Mouse (Mus musculus): ENCODE results near the gene Mrpl4. TPM values are rescaled to one million over a fixed set of nuclear protein-coding genes. Genes with fewer than 3 reads are reported as not detected.

Mrpl4 gene
- polyA plus RNA-seq, 1 experiment from 2014 or later, result 98.6 TPM

DNA sequence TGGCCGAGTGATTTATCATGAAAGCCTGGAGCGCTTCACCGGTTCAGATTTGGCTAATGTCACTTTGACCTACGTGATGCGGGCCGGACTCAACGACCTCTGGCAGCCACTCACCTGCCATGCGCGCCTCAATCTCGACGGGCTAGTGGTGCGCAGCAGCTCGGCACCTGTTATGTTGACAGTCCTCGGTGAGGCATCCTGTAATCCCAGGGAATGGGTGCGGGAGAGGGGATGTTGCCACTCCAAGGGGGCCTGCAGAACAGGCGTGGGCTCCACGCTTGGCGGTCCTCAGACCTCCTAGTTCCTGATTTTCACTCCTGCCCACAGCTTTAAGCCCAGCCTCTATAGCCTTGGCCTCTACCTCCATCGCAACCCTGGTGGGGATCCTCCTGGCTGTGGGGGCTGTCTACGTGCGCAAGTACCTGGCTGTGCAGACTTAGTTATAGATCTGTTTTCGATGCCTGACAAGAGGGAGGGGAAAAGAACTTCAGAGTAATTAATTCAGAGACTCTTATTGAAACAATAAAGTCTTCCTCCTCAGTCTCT, 27.6 kb downstream of the Mrpl4 start:
- WGBS, result 25% methylated on average over 22 of the region's 22 CpGs
- 0 out of 2 replicates have a peak overlapping the region, but pooled peaks have one; percentile 14 for H3K9ac ChIP-seq (replicated peaks; ENCODE audit: low read length)
- no peak overlapping the region for H3K27ac ChIP-seq (replicated peaks; ENCODE audit: low read depth, low read length)
- no peak overlapping the region for H3K4me3 ChIP-seq (replicated peaks; ENCODE audit: low read depth, low read length)
- peaks cover 25% of the 10 kb centered on the region for H3K4me1 ChIP-seq (ENCODE audit: control insufficient read depth, insufficient read depth, low read length)
- H3K27me3 ChIP-seq (ENCODE audit: control insufficient read depth, insufficient read depth, low read length), result peaks cover 78% of the 10 kb centered on the region
- no peaks in the 10 kb centered on the region for H3K36me3 ChIP-seq (ENCODE audit: control insufficient read depth, insufficient read depth, low read length)
- no peaks in the 10 kb centered on the region for H3K9me3 ChIP-seq (ENCODE audit: control insufficient read depth, low read length)
- ATAC-seq (ENCODE audit: low FRiP score, low TSS enrichment) (no peak), DNase-seq (no peak)
- peak overlapping the region; percentile 93; the same call in 1 of the 2 replicates for H3K4me2 ChIP-seq (ENCODE audit: low read length)

DNA sequence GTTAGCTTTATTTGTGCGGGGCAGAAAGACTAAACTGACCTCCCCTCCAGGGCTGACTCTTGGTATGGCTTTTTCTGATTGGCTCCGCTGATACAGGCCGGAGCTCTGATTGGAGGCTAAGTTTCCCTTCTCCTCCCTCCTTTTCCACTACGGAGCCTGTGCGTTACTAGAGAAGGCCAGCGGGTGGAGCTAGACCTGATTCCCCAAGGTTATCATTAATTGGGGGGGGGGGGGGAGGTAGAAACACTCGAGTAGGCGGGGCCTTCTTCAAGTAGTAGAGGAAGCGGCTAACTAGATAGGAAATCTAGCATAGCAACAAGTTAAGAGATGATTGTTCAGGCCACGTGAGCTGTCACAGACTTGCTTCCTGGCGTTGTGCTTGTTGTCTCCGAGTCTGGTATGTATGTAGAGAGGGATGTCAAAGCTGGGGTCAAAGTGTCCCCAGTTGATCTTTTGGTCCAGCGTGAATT, 28.3 kb downstream of the Mrpl4 start:
- peaks cover 85% of the 10 kb centered on the region for H3K27me3 ChIP-seq (ENCODE audit: control insufficient read depth, insufficient read depth, low read length)
- H3K9me3 ChIP-seq (ENCODE audit: control insufficient read depth, low read length), result no peaks in the 10 kb centered on the region
- H3K4me1 ChIP-seq (ENCODE audit: control insufficient read depth, insufficient read depth, low read length), result peaks cover 25% of the 10 kb centered on the region
- H3K4me2 ChIP-seq (ENCODE audit: low read length), result peak overlapping the region; percentile 93
- H3K36me3 ChIP-seq (ENCODE audit: control insufficient read depth, insufficient read depth, low read length), result no peaks in the 10 kb centered on the region
- H3K9ac ChIP-seq (replicated peaks; ENCODE audit: low read length), result no peak overlapping the region; the same call in 1 of the 2 replicates
- H3K4me3 ChIP-seq (replicated peaks; ENCODE audit: low read depth, low read length), result peak overlapping the region; percentile 49
- H3K27ac ChIP-seq (replicated peaks; ENCODE audit: low read depth, low read length), result no peak overlapping the region
- under 1% methylated on average over 13 of the region's 13 CpGs for WGBS
- DNase-seq (peak; percentile 82), ATAC-seq (ENCODE audit: low FRiP score, low TSS enrichment) (0 out of 2 replicates have a peak, but pooled peaks have one; percentile 55)

DNA sequence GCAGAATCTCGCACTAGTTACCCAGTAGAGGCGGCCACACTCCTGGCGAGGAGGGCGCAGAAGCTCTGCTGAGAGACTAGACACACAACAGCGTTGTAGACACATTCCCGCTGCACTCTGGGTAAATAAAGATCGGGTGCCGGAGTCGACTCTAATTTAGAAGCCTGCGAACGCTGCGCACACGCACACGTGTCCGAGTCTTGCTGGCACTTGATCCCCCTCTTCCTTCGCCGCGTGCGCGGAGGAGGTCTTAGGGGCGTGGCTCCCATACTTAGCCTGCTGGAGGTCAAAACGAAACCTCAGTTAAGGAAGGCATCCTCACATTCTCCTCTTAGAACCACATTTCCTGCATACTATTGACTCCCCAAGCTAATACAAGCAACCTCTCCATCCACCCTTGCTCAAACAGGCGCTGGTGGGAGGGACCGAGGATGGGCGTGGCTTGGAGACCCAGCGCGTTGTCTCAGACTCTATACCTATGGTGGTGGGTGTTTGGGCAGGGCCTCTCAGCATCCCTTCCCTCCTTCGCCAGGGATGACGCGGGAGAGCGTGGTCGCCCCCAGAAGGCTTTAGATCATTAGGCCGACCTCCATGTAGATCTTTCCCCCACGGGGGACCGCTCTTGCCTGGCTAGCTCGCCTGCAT, 28.8 kb downstream of the Mrpl4 start:
- DNase-seq, result peak; percentile 77
- Histone ChIP-seq H3K27me3 (ENCODE audit: control insufficient read depth, insufficient read depth, low read length) (peaks cover 87% of the 10 kb centered on the region), H3K4me1 (ENCODE audit: control insufficient read depth, insufficient read depth, low read length) (peaks cover 25% of the 10 kb centered on the region), H3K36me3 (ENCODE audit: control insufficient read depth, insufficient read depth, low read length) (no peaks in the 10 kb centered on the region), H3K9ac (replicated peaks; ENCODE audit: low read length) (no peak overlapping the region; the same call in 1 of the 2 replicates), H3K9me3 (ENCODE audit: control insufficient read depth, low read length) (no peaks in the 10 kb centered on the region), H3K4me2 (ENCODE audit: low read length) (peak overlapping the region; percentile 93), H3K4me3 (replicated peaks; ENCODE audit: low read depth, low read length) (peak overlapping the region; percentile 49), H3K27ac (replicated peaks; ENCODE audit: low read depth, low read length) (no peak overlapping the region)
- under 1% methylated on average over 36 of the region's 36 CpGs for WGBS
- ATAC-seq (ENCODE audit: low FRiP score, low TSS enrichment), result peak; percentile 61

DNA sequence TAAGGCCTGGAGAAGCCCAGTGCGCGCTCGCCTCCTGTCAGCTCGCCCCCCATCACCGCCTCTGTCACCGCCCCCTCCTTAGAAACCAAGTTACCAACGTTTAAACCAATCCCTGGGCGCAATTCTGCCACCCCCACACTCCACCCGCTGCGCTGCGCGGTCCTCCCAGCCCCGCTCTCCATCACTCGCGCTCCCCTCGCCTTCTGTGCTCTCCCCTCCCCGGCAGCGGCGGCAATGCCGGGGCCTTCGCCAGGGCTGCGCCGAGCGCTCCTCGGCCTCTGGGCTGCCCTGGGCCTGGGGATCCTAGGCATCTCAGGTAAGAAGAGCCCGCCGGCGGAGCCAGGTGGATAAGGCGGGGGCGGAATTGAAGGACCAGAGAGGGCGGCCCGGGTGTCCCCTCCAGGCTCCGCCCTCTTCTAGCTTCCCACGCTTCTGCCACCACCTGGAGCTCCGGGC, 29.4 kb downstream of the Mrpl4 start, which contains the start of gene Icam5:
Gene Icam5, plus strand, starts transcription at position 178 of the 456 bp plus-strand sequence.
- Histone ChIP-seq H3K9ac (replicated peaks; ENCODE audit: low read length) (peak within 1 kb of the TSS; percentile 57), H3K9me3 (ENCODE audit: control insufficient read depth, low read length) (no peaks in the 10 kb centered on the region), H3K27ac (replicated peaks; ENCODE audit: low read depth, low read length) (no peak within 1 kb of the TSS), H3K4me2 (ENCODE audit: low read length) (peak within 1 kb of the TSS; percentile 93), H3K4me1 (ENCODE audit: control insufficient read depth, insufficient read depth, low read length) (peaks cover 25% of the 10 kb centered on the region), H3K4me3 (replicated peaks; ENCODE audit: low read depth, low read length) (peak within 1 kb of the TSS; percentile 49), H3K27me3 (ENCODE audit: control insufficient read depth, insufficient read depth, low read length) (peaks cover 92% of the 10 kb centered on the region), H3K36me3 (ENCODE audit: control insufficient read depth, insufficient read depth, low read length) (no peaks in the 10 kb centered on the region)
- DNase-seq (peak; percentile 61), ATAC-seq (ENCODE audit: low FRiP score, low TSS enrichment) (peak; percentile 16; the same call in 1 of the 2 replicates)
- under 1% methylated on average over 35 of the region's 35 CpGs for WGBS

DNA sequence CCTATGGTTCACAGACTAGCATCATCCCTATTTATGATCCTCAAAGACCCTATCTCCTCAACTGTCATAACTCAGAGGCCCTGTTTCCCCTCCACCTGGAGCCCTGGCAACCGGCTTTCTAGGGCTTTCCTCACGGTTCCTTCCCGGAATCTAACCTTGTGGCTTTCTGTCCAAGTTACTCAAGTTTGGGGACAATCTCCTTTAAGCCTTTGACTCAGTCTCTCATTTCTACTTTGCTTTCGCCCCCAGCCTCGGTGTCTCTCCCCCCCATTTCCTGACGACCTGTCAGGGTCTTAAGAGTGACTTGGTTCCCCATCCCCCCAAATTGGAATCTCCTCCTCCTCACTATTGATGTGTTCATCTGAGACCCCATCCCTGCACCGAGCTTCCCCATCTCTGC, 30.0 kb downstream of the Mrpl4 start:
- WGBS, result 2% methylated on average over 7 of the region's 7 CpGs
- H3K36me3 ChIP-seq (ENCODE audit: control insufficient read depth, insufficient read depth, low read length), result no peaks in the 10 kb centered on the region
- peak overlapping the region; percentile 49 for H3K4me3 ChIP-seq (replicated peaks; ENCODE audit: low read depth, low read length)
- no peak for ATAC-seq (ENCODE audit: low FRiP score, low TSS enrichment)
- no peak overlapping the region for H3K9ac ChIP-seq (replicated peaks; ENCODE audit: low read length)
- peaks cover 98% of the 10 kb centered on the region for H3K27me3 ChIP-seq (ENCODE audit: control insufficient read depth, insufficient read depth, low read length)
- H3K27ac ChIP-seq (replicated peaks; ENCODE audit: low read depth, low read length), result no peak overlapping the region
- H3K9me3 ChIP-seq (ENCODE audit: control insufficient read depth, low read length), result no peaks in the 10 kb centered on the region
- peaks cover 25% of the 10 kb centered on the region for H3K4me1 ChIP-seq (ENCODE audit: control insufficient read depth, insufficient read depth, low read length)
- DNase-seq, result peak; percentile 8
- peak overlapping the region; percentile 93 for H3K4me2 ChIP-seq (ENCODE audit: low read length)

DNA sequence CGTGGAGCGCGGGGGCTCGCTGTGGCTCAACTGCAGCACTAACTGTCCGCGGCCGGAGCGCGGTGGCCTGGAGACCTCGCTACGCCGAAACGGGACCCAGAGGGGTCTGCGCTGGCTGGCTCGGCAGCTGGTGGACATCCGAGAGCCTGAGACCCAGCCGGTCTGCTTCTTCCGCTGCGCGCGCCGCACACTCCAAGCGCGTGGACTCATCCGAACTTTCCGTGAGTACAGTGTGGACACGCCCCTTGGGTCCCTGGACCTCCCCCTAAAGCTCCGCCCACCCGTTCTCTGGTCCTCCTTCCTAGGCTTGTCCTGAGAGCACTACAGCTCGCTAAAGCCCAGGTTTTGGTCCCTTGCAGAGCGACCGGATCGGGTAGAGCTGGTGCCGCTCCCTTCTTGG, 30.6 kb downstream of the Mrpl4 start:
- H3K9ac ChIP-seq (replicated peaks; ENCODE audit: low read length), result no peak overlapping the region
- H3K27me3 ChIP-seq (ENCODE audit: control insufficient read depth, insufficient read depth, low read length), result peaks cover 100% of the 10 kb centered on the region
- under 1% methylated on average over 34 of the region's 34 CpGs for WGBS
- H3K4me3 ChIP-seq (replicated peaks; ENCODE audit: low read depth, low read length), result peak overlapping the region; percentile 31
- no peak overlapping the region for H3K27ac ChIP-seq (replicated peaks; ENCODE audit: low read depth, low read length)
- peaks cover 25% of the 10 kb centered on the region for H3K4me1 ChIP-seq (ENCODE audit: control insufficient read depth, insufficient read depth, low read length)
- H3K9me3 ChIP-seq (ENCODE audit: control insufficient read depth, low read length), result no peaks in the 10 kb centered on the region
- peak overlapping the region; percentile 55 for H3K4me2 ChIP-seq (ENCODE audit: low read length)
- H3K36me3 ChIP-seq (ENCODE audit: control insufficient read depth, insufficient read depth, low read length), result no peaks in the 10 kb centered on the region
- DNase-seq, result peak; percentile 73
- 0 out of 2 replicates have a peak, but pooled peaks have one; percentile 21 for ATAC-seq (ENCODE audit: low FRiP score, low TSS enrichment)

DNA sequence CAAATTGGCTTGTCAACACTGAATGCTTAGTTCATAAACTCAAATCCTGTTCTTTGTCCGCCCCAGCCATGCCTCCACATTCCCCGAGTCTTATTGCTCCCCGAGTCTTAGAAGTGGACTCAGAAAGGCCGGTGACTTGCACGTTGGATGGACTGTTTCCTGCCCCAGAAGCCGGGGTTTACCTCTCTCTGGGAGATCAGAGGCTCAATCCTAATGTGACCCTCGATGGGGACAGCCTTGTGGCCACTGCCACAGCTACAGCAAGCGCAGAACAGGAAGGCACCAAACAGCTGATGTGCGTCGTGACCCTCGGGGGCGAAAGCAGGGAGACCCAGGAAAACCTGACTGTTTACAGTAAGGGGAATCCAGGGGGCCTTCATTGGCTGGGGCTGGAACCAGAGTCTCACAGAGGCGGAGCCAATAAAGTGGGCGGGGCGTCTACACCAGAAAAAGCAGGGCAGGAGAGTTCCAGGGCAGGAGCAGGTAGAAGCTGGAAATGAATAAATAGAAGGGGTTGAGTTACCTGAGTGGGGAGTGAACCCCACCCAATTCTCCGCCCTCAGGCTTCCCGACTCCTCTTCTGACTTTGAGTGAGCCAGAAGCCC, 32.0 kb downstream of the Mrpl4 start:
- no peaks in the 10 kb centered on the region for H3K9me3 ChIP-seq (ENCODE audit: control insufficient read depth, low read length)
- H3K27ac ChIP-seq (replicated peaks; ENCODE audit: low read depth, low read length), result no peak overlapping the region
- H3K4me1 ChIP-seq (ENCODE audit: control insufficient read depth, insufficient read depth, low read length), result peaks cover 21% of the 10 kb centered on the region
- ATAC-seq (ENCODE audit: low FRiP score, low TSS enrichment) (no peak), DNase-seq (no peak)
- H3K9ac ChIP-seq (replicated peaks; ENCODE audit: low read length), result no peak overlapping the region
- H3K27me3 ChIP-seq (ENCODE audit: control insufficient read depth, insufficient read depth, low read length), result peaks cover 99% of the 10 kb centered on the region
- WGBS, result 3% methylated on average over 17 of the region's 17 CpGs
- no peak overlapping the region for H3K4me3 ChIP-seq (replicated peaks; ENCODE audit: low read depth, low read length)
- no peak overlapping the region for H3K4me2 ChIP-seq (ENCODE audit: low read length)
- no peaks in the 10 kb centered on the region for H3K36me3 ChIP-seq (ENCODE audit: control insufficient read depth, insufficient read depth, low read length)

DNA sequence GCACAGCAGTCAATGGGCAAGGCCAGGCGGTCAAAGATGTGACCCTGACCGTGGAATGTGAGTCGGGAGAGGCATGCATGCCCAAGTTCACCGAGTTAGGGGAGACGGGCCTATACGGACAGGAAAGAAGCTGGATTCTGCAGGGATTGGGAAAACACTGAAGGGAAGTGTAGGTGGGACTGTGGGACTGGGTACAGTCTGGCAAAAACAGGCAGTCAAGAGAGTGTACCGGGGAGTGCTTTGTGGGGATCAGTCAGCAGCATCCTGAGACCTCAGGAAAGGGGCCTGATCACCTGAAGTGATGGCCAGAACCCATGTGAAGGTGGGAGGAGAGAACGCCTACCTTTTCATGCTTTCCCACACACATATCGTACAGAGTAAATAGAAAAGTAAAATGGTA, 33.0 kb downstream of the Mrpl4 start:
- Histone ChIP-seq H3K4me1 (ENCODE audit: control insufficient read depth, insufficient read depth, low read length) (peaks cover 21% of the 10 kb centered on the region), H3K9me3 (ENCODE audit: control insufficient read depth, low read length) (no peaks in the 10 kb centered on the region), H3K4me2 (ENCODE audit: low read length) (no peak overlapping the region), H3K36me3 (ENCODE audit: control insufficient read depth, insufficient read depth, low read length) (no peaks in the 10 kb centered on the region), H3K27me3 (ENCODE audit: control insufficient read depth, insufficient read depth, low read length) (peaks cover 97% of the 10 kb centered on the region), H3K4me3 (replicated peaks; ENCODE audit: low read depth, low read length) (no peak overlapping the region), H3K9ac (replicated peaks; ENCODE audit: low read length) (no peak overlapping the region), H3K27ac (replicated peaks; ENCODE audit: low read depth, low read length) (no peak overlapping the region)
- DNase-seq, result no peak
- no peak for ATAC-seq (ENCODE audit: low FRiP score, low TSS enrichment)
- WGBS, result 16% methylated on average over 9 of the region's 9 CpGs
